Mouse (Mus musculus): ENCODE data around the gene Mbd5.

Mbd5 gene

DNA sequence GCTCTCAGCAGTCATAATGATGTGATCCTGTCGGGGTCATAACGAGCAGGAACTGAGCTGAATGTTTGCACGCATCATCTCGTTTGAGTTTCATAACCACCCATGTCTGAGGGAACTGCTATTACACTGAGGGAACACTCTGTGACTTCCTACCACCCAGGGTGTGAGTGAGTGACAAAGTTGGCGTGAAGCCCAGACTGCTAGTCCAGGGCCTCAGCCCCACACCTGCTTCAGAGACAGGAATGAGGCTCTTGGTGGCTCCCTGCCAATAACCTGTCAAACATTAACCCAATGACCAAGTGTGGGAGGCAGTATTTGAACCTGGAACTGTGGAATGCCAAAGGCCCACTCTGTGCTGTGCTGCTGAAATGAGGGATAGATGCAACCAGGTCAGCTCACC lies 400.5 kb downstream of the Mbd5 start:
- no peak for DNase-seq (ENCODE audit: low spot score in 2 of 2)

DNA sequence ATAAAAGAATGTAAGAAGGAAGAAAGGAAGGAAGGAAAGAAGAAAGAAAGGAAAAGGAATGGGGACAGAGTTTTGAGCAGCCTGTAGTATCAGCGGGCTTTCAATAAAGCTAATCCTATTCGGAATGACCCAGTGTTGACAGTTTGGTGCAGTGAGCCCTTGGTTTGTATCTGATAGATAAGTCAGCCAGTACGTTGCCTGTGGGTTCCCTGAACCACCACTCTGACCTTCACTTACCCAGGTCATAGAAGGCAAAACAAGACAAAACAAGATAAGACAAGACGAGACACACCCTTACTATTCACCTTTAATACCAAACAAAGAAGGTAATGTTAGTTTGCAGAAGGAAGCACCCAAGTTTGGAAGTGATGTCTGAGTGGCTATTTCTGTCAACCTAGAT lies 401.5 kb downstream of the Mbd5 start:
- DNase-seq (ENCODE audit: low spot score in 2 of 2): no peak

DNA sequence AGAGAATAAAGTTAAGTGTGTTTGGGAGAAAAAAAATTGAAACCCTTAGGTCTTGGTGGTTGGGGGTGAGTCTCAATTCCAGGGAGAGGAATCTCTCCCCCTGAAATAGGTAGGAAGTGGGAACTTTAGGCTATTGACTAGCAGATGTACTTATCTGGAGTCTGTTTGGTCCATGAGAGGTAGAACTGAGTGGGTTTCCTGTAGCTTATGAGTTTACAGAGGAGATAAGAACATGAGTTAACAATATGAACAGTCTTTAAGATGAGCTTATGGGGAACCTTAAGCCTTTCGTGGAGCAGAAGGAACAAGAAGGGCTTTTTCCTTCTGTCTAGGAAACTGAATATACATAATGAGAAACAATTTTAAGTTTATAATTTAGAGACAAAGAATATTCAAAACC lies 404.8 kb downstream of the Mbd5 start:
- DNase-seq (ENCODE audit: low spot score in 2 of 2): no peak

DNA sequence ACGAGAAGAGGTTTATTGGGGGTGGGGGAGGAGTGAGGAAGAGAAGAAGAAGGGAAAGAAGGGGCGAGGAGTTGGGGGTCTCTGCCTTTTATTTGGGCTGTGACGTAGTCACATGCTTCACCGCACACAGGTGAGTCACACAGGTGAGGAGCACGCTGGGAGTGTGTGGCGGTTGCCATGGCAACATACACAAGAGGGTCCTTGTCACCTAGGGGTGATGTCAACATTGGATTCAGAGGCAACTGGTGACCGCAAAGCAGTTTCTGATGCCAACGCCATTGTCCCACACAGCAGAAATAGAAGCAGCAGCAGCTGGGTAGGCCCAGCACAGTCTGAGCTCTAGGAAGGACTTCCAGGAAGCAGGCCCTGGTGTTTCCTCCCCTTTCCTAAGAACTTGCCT lies 406.6 kb downstream of the Mbd5 start:
- no peak for DNase-seq (ENCODE audit: low spot score in 2 of 2)

DNA sequence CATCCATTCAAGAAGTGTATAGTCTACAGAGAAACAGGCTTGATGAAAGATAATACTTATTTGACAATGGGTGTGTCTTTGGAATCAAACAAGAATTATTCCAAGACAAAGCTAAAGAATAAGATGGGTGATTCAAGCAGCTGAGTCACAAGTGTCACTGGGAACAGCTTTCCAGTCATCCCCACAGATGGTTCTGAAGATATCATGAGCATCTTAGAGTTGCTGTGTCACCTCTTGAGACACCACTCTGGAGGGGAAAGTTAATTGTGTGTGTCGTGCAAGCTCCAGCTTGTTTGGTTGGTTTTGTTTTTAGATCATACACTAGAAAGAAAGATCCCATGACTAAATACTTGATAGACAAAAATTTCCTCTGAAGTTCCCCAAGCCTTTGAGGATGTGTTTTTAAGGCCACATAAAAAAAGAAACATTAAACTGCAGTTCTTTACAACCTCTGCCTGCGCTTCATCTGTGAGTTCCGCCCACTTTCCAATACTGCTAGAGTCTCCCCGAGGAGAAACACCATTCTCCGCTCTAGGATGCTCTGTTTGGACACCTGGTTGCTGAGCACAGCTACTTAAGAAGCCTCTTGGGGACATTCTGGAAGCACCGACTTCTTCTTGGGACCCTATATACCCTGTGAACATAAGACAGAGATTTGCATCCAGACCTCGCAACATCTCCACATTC lies 409.0 kb downstream of the Mbd5 start:
- no peak for DNase-seq (ENCODE audit: low spot score in 2 of 2)

DNA sequence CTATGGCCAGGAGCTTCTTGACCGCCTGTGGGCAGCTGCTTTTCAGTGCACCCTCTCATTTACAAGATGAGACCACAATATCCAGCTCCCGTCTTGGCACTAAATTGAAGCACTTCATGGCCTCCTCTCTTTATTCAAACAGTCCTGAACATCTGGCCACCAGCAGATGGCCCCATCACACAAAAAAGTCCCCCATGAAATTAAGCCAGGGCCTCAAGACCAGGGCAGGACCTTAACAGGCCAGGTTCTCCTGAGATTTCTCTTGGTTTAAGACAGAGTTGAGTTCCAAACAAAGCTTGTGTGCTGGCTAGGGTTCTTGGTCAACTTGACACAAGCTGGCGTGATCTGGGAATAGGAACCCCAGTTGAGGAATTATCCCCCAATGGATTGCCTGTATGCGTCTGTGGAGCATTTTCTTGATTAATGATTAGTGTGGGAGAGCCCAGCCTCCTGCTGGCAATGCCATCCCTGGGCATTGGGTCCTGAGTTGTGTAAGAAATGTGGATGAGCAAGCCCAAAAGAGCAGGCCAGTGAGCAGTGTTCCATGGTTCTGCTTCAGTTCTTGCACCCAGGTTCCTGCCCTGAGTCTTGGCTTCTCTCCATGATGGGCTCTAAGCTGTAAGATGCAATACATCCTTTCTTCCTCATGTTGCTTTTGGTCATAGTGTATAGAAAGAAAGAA lies 409.7 kb downstream of the Mbd5 start:
- peak; percentile 8 to 13 for DNase-seq (ENCODE audit: low spot score in 2 of 2)

DNA sequence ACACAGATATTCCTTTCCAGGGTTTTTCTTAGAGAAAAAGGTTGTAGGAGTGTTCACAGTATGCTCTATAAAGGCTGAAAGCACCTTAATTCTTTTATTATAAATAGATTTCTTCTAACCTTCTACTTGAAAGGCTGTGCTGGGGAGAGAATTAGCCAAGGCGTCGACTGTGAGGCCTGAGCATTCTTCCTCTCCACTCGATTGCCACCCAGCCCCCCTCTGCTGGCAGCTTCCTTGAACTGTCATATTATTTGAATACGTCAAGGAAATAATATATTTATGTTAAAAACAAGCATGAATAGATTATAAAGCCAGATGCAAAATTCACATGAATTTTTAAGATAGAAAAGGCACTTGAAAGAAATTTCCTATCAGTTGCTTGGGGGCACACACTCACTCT lies 410.4 kb downstream of the Mbd5 start:
- no peak for DNase-seq (ENCODE audit: low spot score in 2 of 2)

DNA sequence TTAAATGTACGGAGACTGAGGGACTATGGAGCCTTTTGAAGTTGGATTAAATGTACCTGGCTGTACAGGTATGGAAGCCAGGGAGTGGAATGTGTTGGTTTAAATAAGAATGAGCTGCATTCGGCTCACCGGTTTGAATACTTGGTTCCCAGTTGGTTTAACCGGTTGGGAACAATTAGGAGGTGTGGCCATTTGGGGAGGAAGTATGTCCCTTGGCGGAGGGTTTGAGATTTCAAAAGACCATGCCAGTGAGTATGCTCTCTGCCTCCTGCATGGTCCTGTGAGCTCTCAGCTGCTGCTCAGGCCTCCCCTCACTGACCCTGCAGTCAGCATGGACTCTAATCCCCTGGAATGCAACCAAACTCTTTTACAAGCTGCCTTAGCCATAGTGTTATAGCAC lies 415.2 kb downstream of the Mbd5 start:
- DNase-seq (ENCODE audit: low spot score in 2 of 2): no peak

DNA sequence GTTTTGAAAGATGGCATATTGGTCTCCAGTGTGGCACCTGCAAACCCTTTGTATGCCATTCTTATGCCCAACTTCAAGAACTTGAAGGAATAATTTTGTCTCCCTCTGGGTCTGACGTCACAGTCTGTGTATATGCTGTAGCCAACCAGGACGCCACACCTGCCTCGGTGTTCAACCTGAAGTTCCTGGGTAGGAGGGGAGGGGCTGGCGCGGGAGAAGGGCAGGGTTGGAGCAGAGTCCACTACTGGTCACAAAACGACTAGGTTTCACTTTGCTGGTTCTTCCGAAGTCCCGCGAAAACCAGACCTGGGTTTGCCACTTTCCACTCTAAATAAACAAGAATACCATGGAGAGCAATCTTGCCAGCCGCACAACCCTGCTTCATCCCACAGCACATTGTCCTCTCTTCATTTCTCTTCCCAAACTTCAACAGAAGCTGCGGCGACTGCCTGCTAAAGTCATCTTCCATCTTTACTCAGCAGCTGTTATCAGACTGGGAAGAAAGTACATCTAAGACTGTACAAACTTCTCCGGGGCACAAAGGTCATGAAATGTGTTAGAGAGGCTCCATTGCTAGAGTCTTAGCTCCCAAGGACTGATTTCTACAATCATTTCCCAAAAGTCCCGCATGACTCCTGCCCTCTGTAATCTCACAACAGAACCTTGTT lies 417.7 kb downstream of the Mbd5 start:
- DNase-seq (ENCODE audit: low spot score in 2 of 2): no peak

DNA sequence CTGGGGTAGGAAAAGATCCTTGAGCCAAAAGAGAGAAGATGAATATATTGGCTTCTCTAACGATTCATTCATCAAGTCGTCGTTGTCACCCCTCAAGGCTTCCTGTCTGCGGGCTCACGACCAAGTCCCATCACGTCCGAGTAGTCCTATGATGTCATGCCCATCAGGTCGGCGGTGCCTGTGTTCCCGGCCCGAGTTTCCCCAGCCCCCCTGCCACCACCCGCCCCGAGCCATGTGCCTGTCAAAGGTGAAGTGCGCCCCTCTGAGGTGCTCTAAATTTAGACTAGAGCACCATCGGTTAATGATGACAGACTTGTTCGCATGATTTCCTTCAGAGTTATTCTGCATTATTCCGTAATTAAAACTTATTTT lies 418.2 kb downstream of the Mbd5 start:
- no peak for DNase-seq (ENCODE audit: low spot score in 2 of 2)

DNA sequence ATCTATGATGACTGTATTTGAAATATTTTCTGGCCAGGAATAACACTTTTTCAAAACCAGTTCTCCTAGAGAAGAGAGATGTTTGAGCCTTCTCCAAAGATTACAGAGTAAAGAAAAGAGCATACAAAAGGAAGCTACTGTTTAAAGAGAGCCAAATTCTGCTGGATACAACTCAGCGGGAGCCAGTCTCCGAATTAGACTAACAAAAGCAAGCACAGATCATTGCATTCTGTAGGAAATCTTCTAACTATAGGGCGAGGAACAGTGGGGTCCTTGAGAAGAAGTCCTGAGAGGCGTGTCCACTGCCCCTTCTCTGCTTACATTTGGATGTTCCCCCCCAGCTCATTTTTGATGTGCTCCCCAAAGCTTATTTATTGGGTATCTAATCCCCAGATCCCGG lies 422.3 kb downstream of the Mbd5 start:
- no peak for DNase-seq (ENCODE audit: low spot score in 2 of 2)

DNA sequence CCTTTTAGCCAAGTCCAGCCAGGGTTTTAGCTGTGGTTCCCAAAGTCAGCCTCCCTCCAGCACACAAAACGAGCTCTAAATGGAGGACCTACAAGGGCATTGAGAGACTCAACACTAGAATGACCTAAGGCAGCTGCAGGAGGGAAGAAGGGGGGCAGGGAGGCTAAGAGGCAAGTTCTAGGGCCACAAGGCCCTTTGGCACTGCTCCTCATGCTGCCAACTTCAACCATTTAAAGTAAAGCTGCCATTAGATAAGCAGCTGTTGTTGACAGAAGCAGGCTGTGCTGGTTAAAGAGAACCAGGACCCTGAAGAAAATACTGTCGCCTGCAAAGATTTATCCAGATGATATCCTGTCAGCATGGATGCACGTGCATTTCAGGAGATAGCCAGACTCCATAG lies 423.3 kb downstream of the Mbd5 start:
- no peak for DNase-seq (ENCODE audit: low spot score in 2 of 2)

Data from urinary bladder, adult 18-20 months (tissue).